Mouse (Mus musculus): ENCODE data around the gene Mt4. TPM values are rescaled to one million over a fixed set of nuclear protein-coding genes. Genes with fewer than 3 reads are reported as not detected.
A peak's percentile ranks its signal among the peaks of the same experiment; 100 is the strongest.

Mt4 gene
- not detected in 2 replicates for polyA plus RNA-seq (2011; ENCODE audit: insufficient read depth, insufficient read length, low replicate concordance, missing spikeins)

DNA sequence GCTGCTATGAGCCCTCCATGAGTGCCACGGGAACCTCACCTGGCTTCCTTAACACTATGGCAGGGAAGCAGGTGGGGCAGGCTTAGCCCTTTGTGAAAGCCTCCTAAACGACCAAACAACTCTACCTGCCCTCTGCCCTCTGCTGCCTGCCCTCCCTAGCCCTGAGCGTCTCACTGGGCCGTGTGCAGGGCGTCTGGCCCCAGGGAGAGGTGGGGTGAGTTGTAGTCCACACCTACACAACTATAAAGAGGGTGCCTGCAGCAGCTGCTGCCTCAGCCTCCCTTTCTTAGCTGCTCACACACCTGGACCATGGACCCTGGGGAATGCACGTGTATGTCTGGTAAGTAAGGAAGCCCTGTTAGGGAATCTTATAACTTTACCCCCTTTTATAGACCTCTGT lies at the start of gene Mt4:
TSS of gene Mt4 (plus strand) at position 265 of the 400 bp plus-strand sequence.
- H3K27ac ChIP-seq (ENCODE audit: control insufficient read depth, insufficient read depth, low read depth, low read length, poor library complexity): no peak within 1 kb of the TSS
- H3K4me1 ChIP-seq (ENCODE audit: control insufficient read depth, insufficient read depth, low read length): no peaks in the 10 kb centered on the region
- H3K4me3 ChIP-seq (replicated peaks; ENCODE audit: control insufficient read depth, low read depth, low read length): no peak within 1 kb of the TSS
- WGBS: 56% methylated on average over 6 of the region's 6 CpGs
- no peak for TF ChIP-seq CTCF (IDR thresholded peaks at IDR 0.05; ENCODE audit: control insufficient read depth, insufficient read depth, low read length)

- no peak overlapping the region for H3K27ac ChIP-seq (ENCODE audit: control insufficient read depth, insufficient read depth, low read depth, low read length, poor library complexity)
- TF ChIP-seq CTCF (IDR thresholded peaks at IDR 0.05; ENCODE audit: control insufficient read depth, insufficient read depth, low read length): no peak
- TF ChIP-seq POLR2A (IDR thresholded peaks at IDR 0.05; ENCODE audit: borderline replicate concordance, control insufficient read depth, low read depth, low read length): no peak
- no peaks in the 10 kb centered on the region for H3K4me1 ChIP-seq (ENCODE audit: control insufficient read depth, insufficient read depth, low read length)
- no peak overlapping the region for H3K4me3 ChIP-seq (replicated peaks; ENCODE audit: control insufficient read depth, low read depth, low read length)
- 89% methylated on average over 9 of the region's 9 CpGs for WGBS
These were observed 49.0 kb upstream of the Mt4 start for GRCm38 (mm10) chr8:94087964-94088363.

- no peak for TF ChIP-seq POLR2A (IDR thresholded peaks at IDR 0.05; ENCODE audit: borderline replicate concordance, control insufficient read depth, low read depth, low read length)
- no peak for TF ChIP-seq CTCF (IDR thresholded peaks at IDR 0.05; ENCODE audit: control insufficient read depth, insufficient read depth, low read length)
- H3K4me1 ChIP-seq (ENCODE audit: control insufficient read depth, insufficient read depth, low read length): no peaks in the 10 kb centered on the region
- H3K27ac ChIP-seq (ENCODE audit: control insufficient read depth, insufficient read depth, low read depth, low read length, poor library complexity): no peak overlapping the region
- H3K4me3 ChIP-seq (replicated peaks; ENCODE audit: control insufficient read depth, low read depth, low read length): no peak overlapping the region
- 43% methylated on average over 6 of the region's 6 CpGs for WGBS
These were observed 47.3 kb upstream of the Mt4 start for GRCm38 (mm10) chr8:94089715-94090114.

- Histone ChIP-seq H3K27ac (ENCODE audit: control insufficient read depth, insufficient read depth, low read depth, low read length, poor library complexity) (no peak overlapping the region), H3K4me3 (replicated peaks; ENCODE audit: control insufficient read depth, low read depth, low read length) (no peak overlapping the region), H3K4me1 (ENCODE audit: control insufficient read depth, insufficient read depth, low read length) (no peaks in the 10 kb centered on the region)
- 76% methylated on average over 9 of the region's 9 CpGs for WGBS
- TF ChIP-seq CTCF (IDR thresholded peaks at IDR 0.05; ENCODE audit: control insufficient read depth, insufficient read depth, low read length): no peak
These were observed 44.1 kb upstream of the Mt4 start for GRCm38 (mm10) chr8:94092848-94093247.

DNA sequence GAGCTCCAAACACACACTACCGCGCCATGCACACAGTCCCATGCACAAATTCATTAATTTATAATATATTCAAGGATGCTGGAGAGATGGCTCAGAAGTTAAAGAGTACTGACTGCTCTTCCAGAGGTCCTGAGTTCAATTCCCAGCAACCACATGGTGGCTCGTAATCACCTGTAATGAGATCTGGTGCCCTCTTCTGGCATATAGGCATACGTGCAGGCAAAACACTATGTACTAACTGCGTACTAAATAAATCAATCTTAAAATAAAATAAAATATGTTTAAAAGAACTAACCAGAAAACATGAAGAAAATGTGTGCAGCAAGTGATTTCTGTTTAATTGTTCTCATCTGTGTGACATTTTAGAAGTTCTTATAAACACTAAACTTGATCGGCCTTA lies 42.7 kb upstream of the Mt4 start:
- Histone ChIP-seq H3K4me1 (ENCODE audit: control insufficient read depth, insufficient read depth, low read length) (no peaks in the 10 kb centered on the region; the same call in 1 of the 2 replicates), H3K27ac (ENCODE audit: control insufficient read depth, insufficient read depth, low read depth, low read length, poor library complexity) (no peak overlapping the region), H3K4me3 (replicated peaks; ENCODE audit: control insufficient read depth, low read depth, low read length) (no peak overlapping the region)
- WGBS: 83% methylated on average over 6 of the region's 6 CpGs
- TF ChIP-seq CTCF (IDR thresholded peaks at IDR 0.05; ENCODE audit: control insufficient read depth, insufficient read depth, low read length): no peak
- TF ChIP-seq POLR2A (IDR thresholded peaks at IDR 0.05; ENCODE audit: borderline replicate concordance, control insufficient read depth, low read depth, low read length): no peak

DNA sequence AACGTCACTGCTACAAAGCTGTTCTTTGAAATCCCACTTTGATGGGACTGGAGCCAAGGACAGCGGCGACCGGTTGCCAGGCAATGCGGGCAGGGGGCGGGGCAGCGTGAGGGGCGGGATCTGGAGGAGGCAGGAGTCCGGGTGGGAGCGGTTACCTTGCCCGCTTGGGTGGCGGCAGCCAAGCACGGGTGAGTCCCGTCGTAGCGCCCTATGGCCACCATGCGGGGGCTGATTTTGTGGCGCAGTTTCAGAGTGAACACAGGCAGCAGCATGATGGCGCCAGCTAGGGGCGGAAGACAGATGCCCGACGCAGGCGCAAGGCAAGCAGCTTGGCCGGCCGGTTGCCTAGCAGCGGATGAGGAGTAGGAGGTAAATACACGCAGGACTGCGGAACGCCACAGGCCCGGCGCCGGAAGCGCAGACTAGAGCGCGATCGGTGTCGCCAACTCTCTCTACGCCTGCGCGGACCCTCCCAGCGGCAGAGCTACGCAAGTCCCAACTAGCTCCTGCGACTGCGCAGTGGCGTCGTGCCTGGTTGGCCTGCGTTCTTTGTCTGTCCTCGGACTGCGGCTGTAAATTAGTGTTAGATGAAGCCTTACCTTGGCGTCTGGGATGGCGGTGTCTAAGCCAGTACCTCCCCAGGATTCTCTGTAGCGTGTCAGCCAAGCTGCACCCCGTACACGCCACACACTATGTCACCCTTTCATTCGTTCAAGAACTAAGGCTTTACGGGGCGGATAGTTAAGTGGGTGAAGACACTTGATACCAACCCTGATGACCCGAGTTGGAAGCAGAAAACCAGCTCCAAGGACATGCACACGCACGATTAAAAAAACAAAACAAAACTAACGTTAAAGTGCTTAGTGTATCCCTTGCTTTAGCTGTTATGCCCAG lies 38.7 kb upstream of the Mt4 start, which contains the start of gene Bbs2:
TSS of gene Bbs2 (minus strand) at position 848 of the 894 bp plus-strand sequence.
- Histone ChIP-seq H3K27ac (ENCODE audit: control insufficient read depth, insufficient read depth, low read depth, low read length, poor library complexity) (peak within 1 kb of the TSS; percentile 86), H3K4me1 (ENCODE audit: control insufficient read depth, insufficient read depth, low read length) (no peaks in the 10 kb centered on the region; the same call in 1 of the 2 replicates), H3K4me3 (replicated peaks; ENCODE audit: control insufficient read depth, low read depth, low read length) (peak within 1 kb of the TSS; percentile 93)
- TF ChIP-seq CTCF (IDR thresholded peaks at IDR 0.05; ENCODE audit: control insufficient read depth, insufficient read depth, low read length) (no peak), POLR2A (IDR thresholded peaks at IDR 0.05; ENCODE audit: borderline replicate concordance, control insufficient read depth, low read depth, low read length) (peak; percentile 88; the same call in 1 of the 2 replicates)
- WGBS: 2% methylated on average over 61 of the region's 61 CpGs

DNA sequence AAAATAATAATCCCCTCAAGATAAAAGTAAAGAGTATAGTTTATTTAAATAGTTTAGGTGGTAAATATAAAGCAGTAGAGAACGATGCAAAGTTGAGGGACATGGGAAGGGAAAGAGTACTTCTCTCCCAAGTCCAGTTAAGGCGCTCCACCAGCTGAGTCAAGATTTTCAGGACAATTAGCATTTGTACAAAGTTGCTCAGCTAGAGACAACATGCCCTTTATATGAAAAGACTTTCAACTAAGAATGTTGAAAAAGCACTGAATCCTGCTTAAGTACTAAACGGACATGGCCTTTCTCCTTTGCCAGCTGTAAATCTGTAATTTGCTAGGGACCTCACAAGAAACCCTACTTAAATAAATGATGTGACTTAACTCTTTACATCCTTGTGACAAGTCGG lies 38.0 kb upstream of the Mt4 start:
- H3K4me1 ChIP-seq (ENCODE audit: control insufficient read depth, insufficient read depth, low read length): no peaks in the 10 kb centered on the region; the same call in 1 of the 2 replicates
- no peak overlapping the region for H3K4me3 ChIP-seq (replicated peaks; ENCODE audit: control insufficient read depth, low read depth, low read length)
- 65% methylated on average over 4 of the region's 4 CpGs for WGBS
- TF ChIP-seq POLR2A (IDR thresholded peaks at IDR 0.05; ENCODE audit: borderline replicate concordance, control insufficient read depth, low read depth, low read length) (no peak), CTCF (IDR thresholded peaks at IDR 0.05; ENCODE audit: control insufficient read depth, insufficient read depth, low read length) (no peak)
- H3K27ac ChIP-seq (ENCODE audit: control insufficient read depth, insufficient read depth, low read depth, low read length, poor library complexity): no peak overlapping the region

GRCm38 (mm10) chr8:94104146-94104545 lies 32.9 kb upstream of the Mt4 start:
- Histone ChIP-seq H3K4me1 (ENCODE audit: control insufficient read depth, insufficient read depth, low read length) (no peaks in the 10 kb centered on the region), H3K27ac (ENCODE audit: control insufficient read depth, insufficient read depth, low read depth, low read length, poor library complexity) (no peak overlapping the region), H3K4me3 (replicated peaks; ENCODE audit: control insufficient read depth, low read depth, low read length) (no peak overlapping the region)
- no peak for TF ChIP-seq POLR2A (IDR thresholded peaks at IDR 0.05; ENCODE audit: borderline replicate concordance, control insufficient read depth, low read depth, low read length)
- TF ChIP-seq CTCF (IDR thresholded peaks at IDR 0.05; ENCODE audit: control insufficient read depth, insufficient read depth, low read length): no peak
- 59% methylated on average over 5 of the region's 5 CpGs for WGBS
